ENCODE assay signal across 31 mouse cellular contexts in the genomic region with DNA sequence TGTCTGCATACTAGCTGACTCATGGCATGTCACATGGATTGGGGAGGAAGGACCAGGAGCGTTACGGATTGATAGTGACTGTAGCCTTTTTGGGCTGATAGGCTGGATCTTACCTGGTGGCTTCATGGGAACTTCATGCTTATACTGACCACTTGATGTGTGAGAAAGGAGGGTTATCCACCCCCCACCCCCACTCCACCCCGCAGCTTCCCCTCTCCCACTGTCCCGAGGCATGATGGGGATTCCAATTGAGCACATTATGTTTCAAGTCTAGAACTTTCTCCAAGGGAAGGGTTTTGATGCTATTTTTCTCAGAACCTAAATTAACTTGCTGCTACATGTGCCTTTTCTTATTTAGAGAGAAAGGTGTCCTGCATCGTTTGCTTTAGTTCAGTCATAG. TPM values are rescaled to one million over a fixed set of nuclear protein-coding genes. Genes with fewer than 3 reads are reported as not detected.
"Had no signal": no experiment of that assay in that cellular context is flagged by ENCODE, and none has a peak within 500 bp of the region (broad histone marks: within the 10 kb centered on the region; RNA-seq: fewer than 3 reads in every experiment).

No protein-coding gene starts in this region.

- DNase-seq: cerebellum, adult 18-20 months; cerebellum, adult 2 months; cerebellum, adult 8-10 months; cerebellum, adult 9-10 months; cerebellum, adult 9-11 months; cerebellum, postnatal 10 days; cerebellum, postnatal 14 days; cerebellum, postnatal 25 days; cerebellum, postnatal 36 days; embryo, embryonic 11 days; forebrain, postnatal 0 days; gastrocnemius, adult 2 months; gastrocnemius, postnatal 10 days; gastrocnemius, postnatal 14 days; gastrocnemius, postnatal 25 days; gastrocnemius, postnatal 36 days had no signal

- H3K4me1 ChIP-seq: embryonic facial prominence, embryonic 10.5 days; embryonic facial prominence, embryonic 12.5 days; embryonic facial prominence, embryonic 13.5 days; embryonic facial prominence, embryonic 15.5 days; forebrain, embryonic 10.5 days; forebrain, embryonic 12.5 days; forebrain, embryonic 13.5 days; forebrain, embryonic 15.5 days had no signal

- H3K27ac ChIP-seq: embryonic facial prominence, embryonic 10.5 days; embryonic facial prominence, embryonic 12.5 days; embryonic facial prominence, embryonic 13.5 days; embryonic facial prominence, embryonic 15.5 days; forebrain, embryonic 10.5 days; forebrain, embryonic 12.5 days; forebrain, embryonic 13.5 days; forebrain, embryonic 15.5 days; gastrocnemius, adult 2 months had no signal

- H3K4me2 ChIP-seq: embryonic facial prominence, embryonic 12.5 days; embryonic facial prominence, embryonic 13.5 days; embryonic facial prominence, embryonic 15.5 days; forebrain, embryonic 12.5 days; forebrain, embryonic 13.5 days; forebrain, embryonic 15.5 days had no signal

- H3K9ac ChIP-seq: embryonic facial prominence, embryonic 12.5 days; embryonic facial prominence, embryonic 13.5 days; embryonic facial prominence, embryonic 15.5 days; forebrain, embryonic 12.5 days; forebrain, embryonic 13.5 days; forebrain, embryonic 15.5 days; forebrain, postnatal 0 days had no signal

- H3K9me3 ChIP-seq: embryonic facial prominence, embryonic 10.5 days; embryonic facial prominence, embryonic 12.5 days; embryonic facial prominence, embryonic 13.5 days; embryonic facial prominence, embryonic 15.5 days; forebrain, embryonic 10.5 days; forebrain, embryonic 12.5 days; forebrain, embryonic 13.5 days; forebrain, embryonic 15.5 days had no signal

- ATAC-seq: forebrain, embryonic 13.5 days; forebrain, embryonic 14.5 days; forebrain, embryonic 15.5 days; forebrain, embryonic 16.5 days; forebrain, postnatal 0 days had no signal

- H3K27me3 ChIP-seq: embryonic facial prominence, embryonic 12.5 days; embryonic facial prominence, embryonic 13.5 days; embryonic facial prominence, embryonic 15.5 days; forebrain, embryonic 12.5 days; forebrain, embryonic 13.5 days; forebrain, embryonic 15.5 days had no signal

- H3K4me3 ChIP-seq: embryonic facial prominence, embryonic 10.5 days; embryonic facial prominence, embryonic 12.5 days; embryonic facial prominence, embryonic 13.5 days; embryonic facial prominence, embryonic 15.5 days; erythroblast, embryonic 14.5 days; forebrain, embryonic 10.5 days; forebrain, embryonic 12.5 days; forebrain, embryonic 13.5 days; forebrain, embryonic 15.5 days; gastrocnemius, adult 2 months had no signal

RNA-seq across cellular contexts. Expression of gene 1810049J17Rik, which starts 36.7 kb away (rescaled TPM):
- polyA plus RNA-seq: cerebellum, adult 2 months; cortical plate, adult 2 months; embryonic facial prominence, embryonic 10.5 days; embryonic facial prominence, embryonic 11.5 days; embryonic facial prominence, embryonic 13.5 days; erythroblast, embryonic 14.5 days; forebrain, embryonic 10.5 days; forebrain, embryonic 11.5 days; forebrain, embryonic 12.5 days; forebrain, embryonic 13.5 days; forebrain, embryonic 16.5 days; frontal cortex, adult 2 months had no signal
